Mouse (Mus musculus) T-helper 1 cell (primary cell): ENCODE measurements at regions not wholly inside any gene's neighbourhood (a gene's known extent, or its start where the extent isn't known, plus 50 kb on each side); places are given as distances from the start of the nearest gene placed in this dataset.

Experiments used
- in situ Hi-C: fragments of 300-600 bp; cut with MboI, MseI; formaldehyde crosslinking; loops from one replicate; pipeline ENCODE4 v1.15.1; 2025; ENCODE audit warnings: high pct_unique_total_duplicates

- in situ Hi-C loops, result no loop called here
These were observed 201.0 kb downstream of the Suds3 start for GRCm38 (mm10) chr5:116914876-116915275.

- in situ Hi-C loops, result no loop called here
These were observed 215.1 kb downstream of the Suds3 start for GRCm38 (mm10) chr5:116900846-116901245.

GRCm38 (mm10) chr5:116897391-116897790, 218.5 kb downstream of the Suds3 start:
- in situ Hi-C loops, result no loop called here

- in situ Hi-C loops, result no loop called here
These were observed 220.7 kb downstream of the Suds3 start for GRCm38 (mm10) chr5:116895036-116895783.

- in situ Hi-C loops, result no loop called here
These were observed 221.3 kb downstream of the Suds3 start for GRCm38 (mm10) chr5:116894575-116894974.

GRCm38 (mm10) chr5:116892877-116893276, 223.0 kb downstream of the Suds3 start:
- in situ Hi-C loops, result no loop called here

GRCm38 (mm10) chr5:116889224-116889623, 226.7 kb downstream of the Suds3 start:
- in situ Hi-C loops, result no loop called here

- in situ Hi-C loops, result no loop called here
These were observed 229.5 kb downstream of the Suds3 start for GRCm38 (mm10) chr5:116886181-116887136.

- in situ Hi-C loops, result no loop called here
These were observed 236.2 kb downstream of the Suds3 start for GRCm38 (mm10) chr5:116879761-116880160.

- in situ Hi-C loops, result no loop called here
These were observed 241.0 kb downstream of the Suds3 start for GRCm38 (mm10) chr5:116874941-116875340.

- in situ Hi-C loops, result no loop called here
These were observed 247.8 kb downstream of the Suds3 start for GRCm38 (mm10) chr5:116868115-116868514.

GRCm38 (mm10) chr5:116864275-116864674, 251.6 kb downstream of the Suds3 start:
- in situ Hi-C loops, result no loop called here

GRCm38 (mm10) chr5:116852691-116853090, 261.1 kb upstream of the Srrm4 start:
- in situ Hi-C loops, result no loop called here

- in situ Hi-C loops, result no loop called here
These were observed 240.3 kb upstream of the Srrm4 start for GRCm38 (mm10) chr5:116831874-116832273.

- in situ Hi-C loops, result no loop called here
These were observed 238.2 kb upstream of the Srrm4 start for GRCm38 (mm10) chr5:116829771-116830170.

GRCm38 (mm10) chr5:116823260-116823659, 231.6 kb upstream of the Srrm4 start:
- in situ Hi-C loops, result no loop called here

GRCm38 (mm10) chr5:116822141-116822540, 230.5 kb upstream of the Srrm4 start:
- in situ Hi-C loops, result no loop called here

- in situ Hi-C loops, result no loop called here
These were observed 218.2 kb upstream of the Srrm4 start for GRCm38 (mm10) chr5:116809799-116810198.

GRCm38 (mm10) chr5:116809001-116809759, 217.6 kb upstream of the Srrm4 start:
- in situ Hi-C loops, result no loop called here

- in situ Hi-C loops, result no loop called here
These were observed 205.8 kb upstream of the Srrm4 start for GRCm38 (mm10) chr5:116797460-116797859.

- in situ Hi-C loops, result no loop called here
These were observed 203.6 kb upstream of the Srrm4 start for GRCm38 (mm10) chr5:116795169-116795568.

- in situ Hi-C loops, result no loop called here
These were observed 198.8 kb upstream of the Srrm4 start for GRCm38 (mm10) chr5:116790419-116790818.
